Mouse (Mus musculus) MEL (cell line): ENCODE data around the gene Grik1.

Experiments
- CHD2 ChIP-seq: IDR thresholded peaks from 2 replicates; pipeline ENCODE4 v1.6.1; 2011; ENCODE audit warnings: low read length, improper control_type of control experiment
- CTCF ChIP-seq, 3 experiments: IDR thresholded peaks in 2 of 3; conservative IDR thresholded peaks in 1 of 3; 2 replicates each; pipeline ENCODE4 v1.5.1; 2011 to 2012; ENCODE audit warnings: low read length in 3 of 3, low read depth in 2 of 3, mild to moderate bottlenecking in 2 of 3, improper control_type of control experiment in 1 of 3, inconsistent platforms in 1 of 3, mixed read lengths in 1 of 3, moderate library complexity in 1 of 3; ENCODE audit not compliant: control insufficient read depth in 1 of 3, insufficient read depth in 1 of 3, poor library complexity in 1 of 3, severe bottlenecking in 1 of 3
- GATA1 ChIP-seq: IDR thresholded peaks from 2 replicates; pipeline ENCODE4 v1.6.1; 2011; ENCODE audit warnings: low read depth, low read length, improper control_type of control experiment
- HCFC1 ChIP-seq: IDR thresholded peaks from 2 replicates; pipeline ENCODE4 v1.6.1; 2012; ENCODE audit warnings: low read depth, mild to moderate bottlenecking, inconsistent platforms, low read length, improper control_type of control experiment, moderate library complexity
- MYB ChIP-seq: IDR thresholded peaks from 2 replicates; pipeline ENCODE4 v1.6.1; 2011; ENCODE audit warnings: mild to moderate bottlenecking, low read depth, low read length, improper control_type of control experiment
- MYC ChIP-seq: IDR thresholded peaks from 2 replicates; pipeline ENCODE4 v1.6.1; 2011; ENCODE audit warnings: low read depth, mild to moderate bottlenecking, low read length, improper control_type of control experiment, moderate library complexity
- POLR2A ChIP-seq, 2 experiments: IDR thresholded peaks; 2 replicates each; pipeline ENCODE4 v1.6.1; 2011 to 2012; ENCODE audit warnings: low read length in 2 of 2, mild to moderate bottlenecking in 2 of 2, control low read depth in 1 of 2, improper control_type of control experiment in 1 of 2, low read depth in 1 of 2, moderate library complexity in 1 of 2; ENCODE audit not compliant: control insufficient read depth in 1 of 2, insufficient read depth in 1 of 2, poor library complexity in 1 of 2
- TBP ChIP-seq: IDR thresholded peaks from 2 replicates; pipeline ENCODE4 v1.8.0; 2011; ENCODE audit warnings: low read depth, low read length, improper control_type of control experiment
- UBTF ChIP-seq: IDR thresholded peaks from 2 replicates; pipeline ENCODE4 v1.6.1; 2012; ENCODE audit warnings: low read depth, mild to moderate bottlenecking, inconsistent platforms, low read length, improper control_type of control experiment, moderate library complexity, borderline replicate concordance; ENCODE audit not compliant: insufficient read depth

GRCm38 (mm10) chr16:87953176-87953575, 336.9 kb downstream of the Grik1 start:
- no peak for TF ChIP-seq POLR2A (IDR thresholded peaks at IDR 0.05; ENCODE audit: control insufficient read depth in 1 of 2, insufficient read depth in 1 of 2, low read depth in 1 of 2, low read length in 2 of 2, poor library complexity in 1 of 2)
- no peak for TF ChIP-seq GATA1
- no peak for TF ChIP-seq CTCF (IDR thresholded peaks at IDR 0.05 in 2 of 3, conservative IDR thresholded peaks at IDR 0.05 in 1 of 3; ENCODE audit: control insufficient read depth in 1 of 3, insufficient read depth in 1 of 3, low read depth in 2 of 3, low read length in 3 of 3, poor library complexity in 1 of 3, severe bottlenecking in 1 of 3)
- no peak for TF ChIP-seq CHD2
- TF ChIP-seq MYB: no peak
- TF ChIP-seq UBTF: no peak
- no peak for TF ChIP-seq TBP
- TF ChIP-seq HCFC1: no peak
- TF ChIP-seq MYC: no peak
